Mouse (Mus musculus) megakaryocyte-erythroid progenitor cell, adult 5-6 weeks (primary cell): ENCODE measurements around the gene Ankrd63. TPM values are rescaled to one million over a fixed set of nuclear protein-coding genes. Genes with fewer than 3 reads are reported as not detected.

Experiments used
- ATAC-seq: replicated peaks from 2 replicates; pipeline ENCODE4 v1.8.0; 2016; ENCODE audit warnings: mild to moderate bottlenecking, inconsistent platforms; ENCODE audit not compliant: severe bottlenecking, poor library complexity, low FRiP score, low TSS enrichment
- total RNA-seq, 2 experiments: library from RNA; stranded (forward) in 1 of 2; stranded (reverse) in 1 of 2; fragments of 200-1000, 215-1000 nt in 1 of 2; fragments of >200 nt in 1 of 2; fragmentation: Nextera tagmentation in 1 of 2; gene quantifications; 2 replicates each; pipeline ENCODE4 v1.2.3; 2014 to 2017

Ankrd63 gene
- total RNA-seq, 2 experiments from 2014 or later = 0.19 TPM; not detected in 1

DNA sequence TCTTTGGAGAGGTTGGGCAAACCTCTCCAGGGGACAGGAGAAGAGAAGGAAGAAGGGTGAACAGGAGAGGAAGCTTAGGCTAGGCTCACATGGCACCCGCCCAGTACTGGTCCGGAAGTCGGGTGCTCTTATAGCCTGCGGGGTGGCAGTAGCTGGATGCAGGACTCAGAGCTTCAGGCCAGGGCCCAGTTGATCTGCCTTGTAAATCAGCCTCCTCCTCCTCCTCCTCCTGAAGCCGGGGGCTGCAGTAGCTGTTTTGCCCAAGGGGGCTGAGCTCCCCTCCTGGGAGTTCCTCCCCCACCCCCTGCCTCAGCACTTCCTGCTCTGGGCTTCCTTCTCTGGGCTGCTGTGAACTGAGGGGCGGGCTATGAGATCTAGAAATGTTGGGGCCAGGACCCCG is 24.6 kb upstream of the Ankrd63 start, which contains the start of gene Plcb2:
Gene Plcb2, minus strand, starts transcription at position 102 of the 400 bp plus-strand sequence.
- ATAC-seq = no peak

DNA sequence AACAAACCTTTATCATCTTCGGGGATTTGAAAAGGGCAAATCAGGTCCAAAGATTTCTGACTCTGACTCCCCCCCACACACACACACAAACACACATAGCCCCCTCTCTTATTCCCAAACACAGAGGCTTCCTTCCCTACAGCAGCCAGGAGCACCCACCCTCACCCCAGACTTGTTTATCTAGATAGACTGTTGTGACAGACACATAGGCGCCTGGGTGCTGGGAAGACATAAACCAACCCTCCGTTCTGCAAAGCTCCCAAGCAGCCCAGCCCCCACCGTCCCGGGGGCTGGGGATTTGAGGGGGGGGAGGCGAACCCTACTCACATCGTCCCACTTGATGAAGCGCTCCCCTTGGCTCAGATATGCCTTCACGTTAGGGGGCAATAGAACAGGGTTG is 24.1 kb upstream of the Ankrd63 start:
- no peak for ATAC-seq

GRCm38 (mm10) chr2:118726873-118727272 is 23.1 kb upstream of the Ankrd63 start:
- ATAC-seq = no peak

GRCm38 (mm10) chr2:118725511-118725910 is 21.7 kb upstream of the Ankrd63 start:
- no peak for ATAC-seq

DNA sequence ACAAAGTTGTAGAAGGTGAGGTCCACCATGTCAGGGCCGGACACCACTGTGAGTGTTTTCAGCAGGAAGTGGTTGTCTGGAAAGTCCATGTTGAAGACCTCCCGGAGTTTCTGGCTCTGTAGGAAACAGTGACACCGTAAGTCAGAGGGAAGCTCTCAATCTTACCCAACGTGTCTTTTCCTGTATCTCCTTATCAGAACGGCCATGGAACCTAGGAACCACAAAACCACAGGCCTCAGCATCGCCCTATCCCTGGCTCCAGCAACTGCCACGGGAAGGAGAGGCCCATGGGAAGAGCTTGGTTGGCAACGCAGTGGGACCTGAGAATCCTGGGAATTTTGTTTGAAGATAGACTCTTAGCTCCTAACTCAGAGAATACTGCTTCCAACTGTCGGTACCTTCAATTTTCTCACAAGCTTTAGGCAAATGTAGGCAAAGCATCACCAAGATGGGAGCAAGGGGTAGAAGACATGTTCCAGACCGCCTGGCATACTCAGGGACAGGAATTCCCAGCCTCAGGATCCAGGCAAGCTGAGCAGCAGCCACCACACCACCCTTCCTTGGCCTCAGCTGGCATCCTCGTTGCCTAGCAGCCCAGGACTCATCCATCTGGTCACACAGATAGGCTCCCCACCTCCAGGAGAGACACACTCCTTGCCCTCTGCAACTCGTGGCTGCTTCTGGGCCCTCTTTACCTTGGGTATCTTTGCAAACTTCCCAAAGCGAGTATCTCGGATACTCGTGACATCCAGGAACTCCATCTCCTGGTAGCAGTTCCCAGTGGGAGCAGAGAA is 20.1 kb upstream of the Ankrd63 start:
- ATAC-seq = peak; percentile 71

DNA sequence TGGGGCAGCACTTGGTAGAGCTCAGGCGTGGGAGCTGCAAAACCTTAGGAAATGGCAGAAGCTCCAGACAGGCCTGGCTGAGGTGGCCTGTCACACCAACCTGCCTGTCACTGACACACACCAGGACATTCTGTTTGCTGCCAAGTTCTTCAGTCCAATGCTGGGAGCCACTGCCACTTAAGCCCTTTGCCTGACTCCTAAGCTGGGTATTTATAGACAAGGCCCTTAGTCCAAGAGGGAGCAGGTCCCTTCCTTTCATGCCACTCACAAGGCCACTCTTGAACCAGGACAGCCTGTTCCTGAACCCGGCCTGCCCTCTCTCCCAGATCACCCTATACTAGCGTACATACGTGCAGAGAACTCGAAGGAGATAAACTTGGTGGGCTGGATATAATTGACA is 12.9 kb upstream of the Ankrd63 start:
- no peak for ATAC-seq

- ATAC-seq = no peak
Observed at GRCm38 (mm10) chr2:118714230-118714629, 10.5 kb upstream of the Ankrd63 start.

DNA sequence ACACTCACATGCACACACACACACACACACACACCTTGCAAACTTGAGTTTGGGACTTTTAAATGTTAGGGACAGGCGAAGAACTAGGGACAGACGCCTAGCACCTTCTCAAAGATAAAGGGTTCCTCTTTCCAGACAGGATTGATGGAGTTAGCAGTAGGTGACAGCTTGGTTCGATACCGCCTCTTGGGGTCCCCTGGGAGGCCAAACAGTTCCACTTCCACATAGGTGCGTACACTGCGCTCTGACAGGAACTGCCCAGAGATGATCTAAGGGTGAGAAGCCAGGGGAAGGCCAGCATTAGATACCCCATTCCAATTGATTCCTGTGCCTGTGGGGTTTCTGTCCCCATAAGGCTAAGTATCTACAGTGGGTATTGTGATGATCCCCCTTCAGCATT is 9.9 kb upstream of the Ankrd63 start:
- ATAC-seq = no peak

- ATAC-seq = peak; percentile 53
Observed at GRCm38 (mm10) chr2:118711038-118711494, 7.3 kb upstream of the Ankrd63 start.

GRCm38 (mm10) chr2:118709655-118710221 is 6.0 kb upstream of the Ankrd63 start:
- no peak for ATAC-seq

DNA sequence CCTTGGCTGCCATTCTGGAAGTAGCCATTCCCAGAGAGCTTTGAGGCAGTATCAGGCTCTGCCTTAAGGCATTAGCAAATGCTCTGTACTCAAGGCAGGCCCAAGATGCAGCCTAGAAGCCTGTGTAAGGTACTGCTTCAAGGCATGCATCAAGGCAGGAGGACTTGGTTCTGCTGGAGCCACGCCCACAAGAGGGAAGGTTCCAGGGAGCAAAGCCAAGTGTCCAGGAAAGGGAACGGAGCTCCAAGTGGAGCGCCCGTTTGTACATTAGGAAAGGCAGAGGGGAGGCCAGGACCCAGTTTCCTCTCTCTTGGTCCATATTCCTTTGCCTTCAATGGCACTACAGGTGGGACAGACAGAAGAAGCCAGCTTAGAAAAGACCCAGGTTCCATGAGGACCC is 4.7 kb upstream of the Ankrd63 start:
- ATAC-seq = no peak

DNA sequence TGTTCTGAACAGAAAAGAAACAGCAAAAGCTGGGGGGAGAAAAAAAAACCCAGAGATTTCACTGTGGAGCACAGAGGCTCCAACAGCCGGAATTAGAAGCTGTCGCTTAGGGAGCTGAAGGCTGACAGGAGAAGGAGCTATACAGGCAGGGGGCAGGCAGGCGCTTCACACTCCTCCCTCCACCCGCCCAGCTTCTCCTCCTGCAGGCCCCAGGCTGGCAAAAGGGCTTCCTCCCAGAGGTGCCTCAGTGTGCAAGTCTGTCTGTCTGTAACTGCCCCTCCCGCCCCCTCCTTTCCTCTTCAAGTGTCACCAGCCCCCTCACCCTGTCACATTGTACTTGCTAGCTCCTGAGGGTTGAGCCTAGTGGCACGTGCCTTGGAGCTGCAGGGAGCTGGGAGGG is 2.7 kb upstream of the Ankrd63 start:
- no peak for ATAC-seq

DNA sequence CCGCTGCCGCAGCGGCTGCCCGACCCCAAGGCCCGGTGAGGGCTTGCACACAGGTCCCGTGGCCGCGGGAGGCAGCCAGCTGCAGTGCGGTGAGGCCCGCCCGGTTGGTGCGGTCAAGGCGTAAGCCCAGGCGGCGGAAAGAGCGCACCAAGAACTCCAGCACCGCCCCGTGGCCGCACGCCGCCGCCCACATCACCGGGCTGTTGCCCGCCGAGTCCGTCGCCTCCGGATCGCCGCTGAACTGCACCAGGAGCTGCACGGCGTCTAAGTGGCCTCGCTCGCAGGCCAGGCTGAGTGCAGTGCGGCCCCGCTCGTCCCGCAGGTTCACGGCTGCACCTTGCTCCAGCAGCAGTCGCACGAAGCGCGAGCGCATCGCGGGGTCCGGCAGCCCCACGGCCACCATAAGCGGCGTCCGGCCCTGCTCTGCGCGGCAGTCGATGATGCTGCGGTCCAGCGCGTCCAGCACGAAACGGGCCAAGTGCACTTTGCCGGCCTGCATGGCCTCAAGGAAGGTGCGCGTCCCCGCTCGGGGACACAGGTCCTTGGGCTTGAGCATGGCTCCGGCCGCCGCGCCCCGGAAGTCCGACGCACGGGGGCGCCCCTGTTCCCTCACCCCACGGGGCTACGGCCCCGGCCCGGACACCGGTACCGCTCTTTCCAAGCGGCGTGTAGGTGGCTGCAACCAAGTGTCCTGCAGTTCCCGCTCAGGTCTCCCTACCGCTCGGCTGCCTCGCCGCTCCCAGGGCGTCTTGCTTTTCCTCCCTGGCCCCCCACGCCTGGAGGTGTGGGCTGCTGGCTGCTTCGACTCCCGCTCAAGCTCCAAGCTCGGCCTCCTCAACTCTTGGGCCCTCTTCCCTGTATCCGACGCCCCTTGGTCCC is 641 bp downstream of the Ankrd63 start:
- ATAC-seq = no peak

DNA sequence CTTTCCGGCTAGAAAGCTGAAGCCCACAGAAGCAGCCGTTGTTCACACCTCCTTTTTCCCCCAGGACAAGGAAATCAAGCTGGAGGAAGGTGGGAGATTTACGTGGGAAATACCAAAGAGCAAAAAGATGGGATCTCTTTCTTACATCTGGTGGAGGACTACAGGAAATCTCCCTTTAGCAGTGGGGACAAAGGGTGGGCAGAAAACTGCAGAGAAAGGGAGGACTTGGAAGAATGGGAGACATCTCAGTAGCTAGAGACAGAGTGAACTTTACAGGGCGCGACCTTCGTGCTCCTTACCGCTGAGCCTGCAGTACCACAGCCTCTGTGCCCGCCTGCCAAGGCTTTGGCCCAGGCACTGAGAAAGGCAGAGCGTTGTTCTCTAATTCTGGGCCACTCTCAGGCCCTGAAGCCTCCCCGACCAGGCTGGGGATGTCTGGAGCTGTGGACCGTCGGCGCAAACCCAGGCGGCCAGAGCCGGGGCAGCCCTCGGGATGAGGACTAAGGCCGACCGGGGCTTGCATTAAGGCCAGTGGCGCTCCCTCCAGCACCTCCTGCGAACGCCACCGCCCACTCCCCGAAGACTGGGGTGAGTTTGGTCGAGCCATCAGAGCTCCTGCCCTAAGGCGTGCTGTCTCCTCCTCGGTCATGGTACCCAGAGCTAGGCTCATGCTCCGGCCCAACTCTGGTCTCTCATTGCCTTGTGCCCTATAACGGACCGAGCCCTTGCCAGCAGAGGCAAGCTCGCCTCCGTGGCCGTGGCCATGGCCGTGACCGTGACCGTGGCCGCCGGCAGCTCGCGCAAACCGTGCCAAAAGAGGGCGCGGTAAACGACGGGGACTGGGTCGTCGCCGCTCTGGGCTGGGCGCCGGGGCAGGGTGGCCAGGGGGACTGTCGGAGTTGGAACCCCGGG is 1.5 kb downstream of the Ankrd63 start:
- no peak for ATAC-seq

- no peak for ATAC-seq
Observed at GRCm38 (mm10) chr2:118701161-118701560, 2.6 kb downstream of the Ankrd63 start.

DNA sequence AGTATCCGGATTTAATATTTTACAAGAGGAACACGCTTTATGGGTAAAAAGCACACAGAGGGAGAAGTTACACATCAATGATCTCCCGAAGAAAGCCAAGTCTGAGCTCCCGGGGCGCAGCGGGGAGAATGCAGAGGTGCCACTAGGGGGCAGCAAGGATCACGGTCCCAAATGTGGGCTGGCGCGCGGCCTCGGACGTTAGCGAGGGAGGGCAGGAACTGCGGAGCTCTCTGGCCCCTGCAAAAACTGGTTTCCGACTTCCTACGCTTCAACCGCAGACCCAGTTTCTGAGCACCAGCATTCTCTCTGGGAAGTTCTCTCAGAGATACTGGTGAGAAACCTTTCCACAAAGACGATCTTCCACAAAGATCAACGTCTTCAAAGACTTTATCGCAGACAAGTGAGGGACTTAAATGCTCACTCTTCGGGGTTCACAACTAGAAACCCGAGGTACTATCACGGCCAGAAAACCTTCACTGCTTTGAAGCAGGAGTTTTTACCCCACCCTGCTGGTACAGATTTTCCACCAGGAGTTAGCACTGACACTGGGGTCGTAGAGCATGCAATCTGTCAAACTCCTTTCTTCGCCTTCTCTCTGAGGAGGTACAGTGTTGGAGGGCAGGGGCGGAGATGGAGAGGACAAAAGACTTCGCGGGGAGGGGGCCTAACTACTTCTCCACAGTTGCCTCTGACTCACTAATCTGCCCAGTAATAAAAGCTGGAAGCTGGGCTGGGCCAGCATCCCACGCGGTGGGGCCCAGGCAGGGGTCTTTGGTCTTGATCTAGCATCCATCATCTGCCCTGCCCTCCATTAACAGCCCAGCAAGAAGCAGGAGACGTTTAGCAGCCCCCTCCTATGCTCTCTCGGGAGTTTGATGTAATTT is 3.3 kb downstream of the Ankrd63 start:
- peak; percentile 58; the same call in 1 of the 2 replicates for ATAC-seq

DNA sequence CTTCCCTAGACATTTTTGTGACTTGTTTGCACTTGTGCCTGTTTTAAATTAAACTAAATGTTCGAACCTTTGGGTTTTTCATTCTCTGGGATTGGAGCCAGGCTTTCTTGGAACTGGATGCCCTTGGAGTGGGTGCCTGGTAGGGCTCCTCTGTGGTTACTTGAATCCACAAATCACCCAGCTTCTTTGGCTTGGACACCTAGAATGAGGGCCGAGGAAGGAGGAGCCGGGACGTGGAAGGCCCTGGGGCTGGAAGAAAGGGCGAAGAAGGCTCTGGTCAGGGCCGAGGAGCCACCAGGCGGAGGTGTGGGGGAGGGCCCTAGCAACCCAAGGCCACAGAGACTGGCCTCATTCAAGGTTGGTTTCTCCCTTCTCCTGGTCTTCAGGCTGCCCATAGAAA is 5.8 kb downstream of the Ankrd63 start:
- no peak for ATAC-seq

DNA sequence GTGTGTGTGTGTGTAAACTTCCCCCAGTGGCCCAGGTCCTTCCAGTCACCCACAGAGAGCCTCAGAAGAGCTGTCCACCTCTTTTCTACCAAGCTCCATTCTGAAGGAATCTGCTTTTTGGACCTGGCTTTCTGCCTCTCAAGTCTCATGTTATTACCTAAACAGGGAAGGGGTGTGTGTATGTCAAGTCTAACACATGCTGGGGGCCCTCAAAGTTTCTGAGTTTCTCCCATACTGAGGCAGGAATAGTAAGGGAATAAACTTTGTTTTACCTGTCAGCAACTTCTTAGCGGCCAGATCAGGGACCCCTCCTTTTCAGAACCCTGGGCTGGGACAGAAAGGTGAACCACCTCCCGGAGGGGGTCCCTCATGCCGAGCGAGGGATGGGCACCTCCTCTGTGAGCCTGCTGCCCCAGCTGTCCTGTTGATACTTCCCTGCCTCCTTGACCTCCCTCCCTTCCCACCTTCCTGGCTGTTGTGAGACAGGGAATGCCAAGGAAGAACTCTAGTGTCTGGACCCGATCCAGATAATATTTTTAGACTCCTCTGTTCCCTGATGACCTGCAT is 6.4 kb downstream of the Ankrd63 start:
- ATAC-seq = no peak
